Mouse (Mus musculus) embryonic facial prominence, embryonic 14.5 days (tissue): ENCODE data around the gene Zbtb20. TPM values are rescaled to one million over a fixed set of nuclear protein-coding genes. Genes with fewer than 3 reads are reported as not detected.

Experiments used
- ATAC-seq: fragments of 200-750 bp; cut with Nextera tagmentation; 2 replicates; pipeline ENCODE4 v1.8.0; 2017; ENCODE audit warnings: low read depth, moderate number of reproducible peaks, moderate TSS enrichment
- DNase-seq: peaks from one replicate; pipeline ENCODE4 v3.0.0-alpha.2; 2015; ENCODE audit warnings: low spot score
- H3K27ac ChIP-seq: fragments of 300-500 bp; sonication (generic); replicated peaks from 2 replicates; pipeline ENCODE4 v1.5.1; 2014; ENCODE audit warnings: low read depth, mild to moderate bottlenecking, low read length, moderate library complexity
- H3K27me3 ChIP-seq: fragments of 300-500 bp; sonication (generic); replicated peaks from 2 replicates; pipeline ENCODE4 v1.6.1; 2014; ENCODE audit warnings: low read length; ENCODE audit not compliant: control insufficient read depth, insufficient read depth
- H3K36me3 ChIP-seq: fragments of 300-500 bp; sonication (generic); 2 replicates; pipeline ENCODE4 v1.6.1; 2014; ENCODE audit warnings: low read length, mixed read lengths; ENCODE audit not compliant: control insufficient read depth, insufficient read depth
- H3K4me1 ChIP-seq: fragments of 300-500 bp; sonication (generic); 2 replicates; pipeline ENCODE4 v1.6.1; 2014; ENCODE audit warnings: antibody characterized with exemption, low read length; ENCODE audit not compliant: control insufficient read depth, insufficient read depth
- H3K4me2 ChIP-seq: fragments of 300-500 bp; sonication (generic); 2 replicates; pipeline ENCODE4 v1.6.1; 2014; ENCODE audit warnings: low read depth, mild to moderate bottlenecking, low read length, moderate library complexity, mixed read lengths
- H3K4me3 ChIP-seq: fragments of 300-500 bp; sonication (generic); 2 replicates; pipeline ENCODE4 v1.5.1; 2014; ENCODE audit warnings: low read depth, mild to moderate bottlenecking, low read length
- H3K9ac ChIP-seq: fragments of 300-500 bp; sonication (generic); 2 replicates; pipeline ENCODE4 v1.6.1; 2014; ENCODE audit warnings: low read depth, mild to moderate bottlenecking, low read length, moderate library complexity, mixed read lengths
- H3K9me3 ChIP-seq: fragments of 300-500 bp; sonication (generic); 2 replicates; pipeline ENCODE4 v1.6.1; 2016; ENCODE audit warnings: low read length; ENCODE audit not compliant: control insufficient read depth
- WGBS: fragments of 180-500 bp; shearing (Covaris S2); extraction: QIAGEN DNeasy Blood & Tissue Kit; methylation state at CpG from one replicate; pipeline ENCODE4 v1.1.7; 2014; 5-methylcytosine and 5-hydroxymethylcytosine counted together
- microRNA counts: library from miRNA; unstranded; fragments of <30 nt; microRNA quantifications from one replicate; lab custom pipeline; 2017
- microRNA-seq: library from miRNA; unstranded; fragments of <30 nt; microRNA quantifications from one replicate; pipeline ENCODE4, GENCODE M21; 2016; ENCODE audit warnings: borderline number of aligned reads
- polyA plus RNA-seq: library from polyadenylated mRNA; unstranded; fragments of >200 nt; fragmentation: Nextera tagmentation; extraction: Ambion mirVana; gene quantifications from 2 replicates; pipeline ENCODE4 v1.2.1, GENCODE M21; 2014

Zbtb20 gene
- polyA plus RNA-seq, 1 experiment from 2014 or later, result 20.6 TPM

GRCm38 (mm10) chr16:43674400-43674799 is 798.7 kb downstream of the Zbtb20 start:
- DNase-seq, result peak; percentile 11
- WGBS, result 54% methylated on average over 3 of the region's 3 CpGs
- Histone ChIP-seq H3K4me3 (no peak overlapping the region), H3K27me3 (no peaks in the 10 kb centered on the region), H3K9me3 (0 out of 2 replicates have a peak, but pooled peaks cover 3% of the 10 kb centered on the region), H3K27ac (no peak overlapping the region), H3K9ac (no peak overlapping the region), H3K4me2 (no peak overlapping the region), H3K4me1 (no peaks in the 10 kb centered on the region), H3K36me3 (no peaks in the 10 kb centered on the region)
- peak; percentile 82; the same call in 1 of the 2 replicates for ATAC-seq

GRCm38 (mm10) chr16:43687968-43688367 is 812.3 kb downstream of the Zbtb20 start:
- H3K27ac ChIP-seq, result no peak overlapping the region
- no peak for DNase-seq
- H3K4me3 ChIP-seq, result no peak overlapping the region
- H3K27me3 ChIP-seq, result no peaks in the 10 kb centered on the region
- no peak for ATAC-seq
- WGBS, result 80% methylated on average over 2 of the region's 2 CpGs
- H3K9me3 ChIP-seq, result no peaks in the 10 kb centered on the region
- no peaks in the 10 kb centered on the region for H3K36me3 ChIP-seq
- no peak overlapping the region for H3K9ac ChIP-seq
- no peaks in the 10 kb centered on the region for H3K4me1 ChIP-seq
- H3K4me2 ChIP-seq, result no peak overlapping the region

GRCm38 (mm10) chr16:43690211-43690690 is 814.6 kb downstream of the Zbtb20 start:
- H3K27me3 ChIP-seq, result no peaks in the 10 kb centered on the region
- H3K36me3 ChIP-seq, result no peaks in the 10 kb centered on the region
- no peaks in the 10 kb centered on the region for H3K4me1 ChIP-seq
- no peak overlapping the region for H3K4me3 ChIP-seq
- WGBS, result 92% methylated on average over 3 of the region's 3 CpGs
- ATAC-seq (no peak), DNase-seq (no peak)
- H3K9me3 ChIP-seq, result no peaks in the 10 kb centered on the region
- H3K9ac ChIP-seq, result no peak overlapping the region
- no peak overlapping the region for H3K4me2 ChIP-seq
- H3K27ac ChIP-seq, result no peak overlapping the region

- H3K36me3 ChIP-seq, result no peaks in the 10 kb centered on the region
- ATAC-seq (no peak), DNase-seq (no peak)
- no peaks in the 10 kb centered on the region for H3K9me3 ChIP-seq
- H3K9ac ChIP-seq, result no peak overlapping the region
- WGBS, result 73% methylated on average over 2 of the region's 2 CpGs
- no peak overlapping the region for H3K4me2 ChIP-seq
- no peak overlapping the region for H3K4me3 ChIP-seq
- no peak overlapping the region for H3K27ac ChIP-seq
- no peaks in the 10 kb centered on the region for H3K4me1 ChIP-seq
- H3K27me3 ChIP-seq, result no peaks in the 10 kb centered on the region
Observed at GRCm38 (mm10) chr16:43690912-43691311, 815.2 kb downstream of the Zbtb20 start.

GRCm38 (mm10) chr16:43691741-43692140 is 816.1 kb downstream of the Zbtb20 start:
- ATAC-seq, result no peak
- H3K4me1 ChIP-seq, result no peaks in the 10 kb centered on the region
- no peak overlapping the region for H3K9ac ChIP-seq
- no peaks in the 10 kb centered on the region for H3K9me3 ChIP-seq
- no peak for DNase-seq
- H3K27me3 ChIP-seq, result no peaks in the 10 kb centered on the region
- no peak overlapping the region for H3K27ac ChIP-seq
- H3K36me3 ChIP-seq, result no peaks in the 10 kb centered on the region
- no peak overlapping the region for H3K4me2 ChIP-seq
- 89% methylated on average over 5 of the region's 5 CpGs for WGBS
- H3K4me3 ChIP-seq, result no peak overlapping the region

MicroRNAs encoded within 50 kb of the gene (microRNA counts, 519-probe panel; counts per million panel counts)
- microRNA mmu-miR-568 (lab: Ali Mortazavi, UCI), result 19.3 counts per million

Small RNAs within 50 kb of the gene (microRNA-seq; reads per million reads assigned to microRNA genes)
- gene Mir568, result not detected
